Mouse (Mus musculus) lung, postnatal 0 days (tissue): Measurements from ENCODE around the gene Nme2. TPM values are rescaled to one million over a fixed set of nuclear protein-coding genes. Genes with fewer than 3 reads are reported as not detected.
A peak's percentile ranks its signal among the peaks of the same experiment; 100 is the strongest.

Experiments
- ATAC-seq: fragments of 200-750 bp; cut with Nextera tagmentation; 2 replicates; pipeline ENCODE4 v1.8.0; 2017; ENCODE audit warnings: moderate library complexity
- DNase-seq: peaks from one replicate; pipeline ENCODE4 v3.0.0-alpha.2; 2016; ENCODE audit warnings: low spot score
- H3K27ac ChIP-seq: fragments of 300-500 bp; sonication (generic); 2 replicates; pipeline ENCODE4 v1.5.1; 2014; ENCODE audit warnings: antibody characterized with exemption, mild to moderate bottlenecking, low read length, mixed read lengths
- H3K27me3 ChIP-seq: fragments of 300-500 bp; sonication (generic); replicated peaks from 2 replicates; pipeline ENCODE4 v1.6.1; 2014; ENCODE audit warnings: low read length, mixed read lengths; ENCODE audit not compliant: insufficient read depth
- H3K36me3 ChIP-seq: fragments of 300-500 bp; sonication (generic); 2 replicates; pipeline ENCODE4 v1.6.1; 2014; ENCODE audit warnings: low read length, mixed read lengths; ENCODE audit not compliant: insufficient read depth
- H3K4me1 ChIP-seq: fragments of 300-500 bp; sonication (generic); 2 replicates; pipeline ENCODE4 v1.6.1; 2014; ENCODE audit warnings: antibody characterized with exemption, low read depth, low read length, mixed read lengths; ENCODE audit not compliant: insufficient read depth
- H3K4me2 ChIP-seq: fragments of 300-500 bp; sonication (generic); replicated peaks from 2 replicates; pipeline ENCODE4 v1.6.1; 2014; ENCODE audit warnings: low read depth, mild to moderate bottlenecking, low read length, moderate library complexity, mixed read lengths
- H3K4me3 ChIP-seq: fragments of 300-500 bp; sonication (generic); 2 replicates; pipeline ENCODE4 v1.5.1; 2014; ENCODE audit warnings: low read depth, low read length
- H3K9ac ChIP-seq: fragments of 300-500 bp; sonication (generic); replicated peaks from 2 replicates; pipeline ENCODE4 v1.6.1; 2014; ENCODE audit warnings: low read depth, mild to moderate bottlenecking
- H3K9me3 ChIP-seq: fragments of 300-500 bp; sonication (generic); 2 replicates; pipeline ENCODE4 v1.6.1; 2016; ENCODE audit warnings: low read length, mixed read lengths
- CTCF ChIP-seq: IDR thresholded peaks from 2 replicates; pipeline ENCODE4 v1.5.1; 2016; ENCODE audit warnings: antibody characterized with exemption, mild to moderate bottlenecking
- EP300 ChIP-seq: IDR thresholded peaks from 2 replicates; pipeline ENCODE4 v1.6.1; 2016; ENCODE audit warnings: antibody characterized with exemption, mild to moderate bottlenecking, control low read depth
- WGBS: fragments of 180-500 bp; shearing (Covaris S2); extraction: QIAGEN DNeasy Blood & Tissue Kit; methylation state at CpG from one replicate; pipeline ENCODE4 v1.1.7; 2014; 5-methylcytosine and 5-hydroxymethylcytosine counted together
- polyA plus RNA-seq: library from polyadenylated mRNA; unstranded; fragments of >200 nt; fragmentation: Nextera tagmentation; extraction: Ambion mirVana; gene quantifications from 2 replicates; pipeline ENCODE4 v1.2.1, GENCODE M21; 2015

Nme2 gene
- polyA plus RNA-seq, 1 experiment from 2014 or later: 280 TPM

DNA sequence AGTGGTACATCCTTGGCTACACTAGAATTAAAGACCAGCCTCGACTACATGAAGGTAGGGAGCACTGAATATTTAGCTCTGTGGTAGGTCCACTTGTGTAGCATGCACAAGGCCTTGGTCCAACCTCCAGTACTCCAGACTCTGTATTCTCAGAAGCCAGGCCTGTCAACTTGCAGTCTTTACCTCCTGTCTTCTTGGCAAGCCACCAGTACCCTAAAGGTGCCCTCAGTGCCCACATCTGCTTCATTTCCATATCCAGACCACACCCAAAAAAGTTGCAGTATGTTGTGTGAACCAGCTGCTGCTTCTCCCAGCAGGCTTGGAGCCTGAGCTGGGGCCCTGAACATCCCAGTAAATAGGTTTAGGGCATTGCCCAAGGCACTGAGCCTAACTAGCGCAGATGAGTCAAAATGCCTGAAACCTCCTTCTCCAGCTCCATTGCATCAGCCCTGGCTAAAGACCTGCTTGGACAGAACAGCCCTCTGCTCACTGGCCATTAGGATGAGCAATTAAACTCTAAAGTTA is 1.0 kb upstream of the Nme2 start:
- TF ChIP-seq CTCF: no peak
- no peak for TF ChIP-seq EP300
- no peak overlapping the region for H3K27ac ChIP-seq

DNA sequence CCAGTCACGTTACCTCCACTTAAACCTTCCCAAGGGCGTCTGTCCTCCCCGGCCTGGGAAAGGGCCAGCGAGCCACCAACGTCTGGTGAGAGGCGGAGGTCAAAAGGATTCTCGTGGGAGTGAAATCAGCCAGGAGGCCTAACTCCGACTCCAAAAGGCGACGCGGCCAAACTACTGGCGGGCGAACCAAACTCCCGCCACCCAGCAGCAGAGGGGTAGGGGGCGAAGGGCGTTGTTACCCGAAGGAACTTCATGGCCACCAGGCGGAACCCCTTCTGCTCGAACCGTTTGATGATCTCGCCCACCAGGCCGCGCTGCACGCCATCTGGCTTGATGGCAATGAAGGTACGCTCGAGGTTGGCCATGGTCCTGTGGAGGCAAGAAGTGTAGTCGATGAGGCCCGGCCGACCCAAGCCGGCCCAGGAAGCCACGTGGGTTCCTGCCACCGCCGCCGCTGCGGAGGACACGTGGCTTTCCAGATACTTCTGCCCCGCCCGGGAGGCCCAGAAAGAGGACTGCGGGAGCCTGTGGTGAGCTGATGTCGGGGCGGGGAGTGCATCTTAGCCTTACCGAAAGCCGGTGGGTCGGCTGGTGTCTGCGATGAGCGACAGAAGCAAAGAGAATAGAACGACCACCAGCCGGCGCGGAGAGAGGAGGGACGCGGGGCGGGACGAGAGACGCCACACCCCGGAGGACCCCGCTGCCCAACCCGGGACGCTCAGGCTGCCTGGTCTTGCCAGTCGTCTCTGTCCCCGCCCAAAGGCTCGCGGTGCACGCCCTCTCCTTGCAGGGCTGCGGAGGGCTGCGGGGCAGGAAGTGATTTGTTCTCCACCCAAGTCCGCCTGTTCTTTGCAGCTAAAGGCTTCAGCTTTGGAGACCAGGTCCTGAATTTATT is 556 bp downstream of the Nme2 start:
- TF ChIP-seq CTCF (peak; percentile 60), EP300 (no peak)
- ATAC-seq (peak; percentile 99), DNase-seq (peak; percentile 98)
- Histone ChIP-seq H3K36me3 (no peaks in the 10 kb centered on the region; the same call in 1 of the 2 replicates), H3K27me3 (no peaks in the 10 kb centered on the region), H3K9ac (peak overlapping the region; percentile 60), H3K27ac (peak overlapping the region; percentile 90), H3K9me3 (no peaks in the 10 kb centered on the region), H3K4me1 (peaks cover 5% of the 10 kb centered on the region; the same call in 1 of the 2 replicates), H3K4me3 (peak overlapping the region; percentile 64), H3K4me2 (peak overlapping the region; percentile 87)
- WGBS: under 1% methylated on average over 65 of the region's 67 CpGs

More for the DNA sequence above, 1.0 kb upstream of the Nme2 start:
- Histone ChIP-seq H3K4me3 (no peak overlapping the region), H3K27me3 (no peaks in the 10 kb centered on the region), H3K9ac (no peak overlapping the region), H3K9me3 (no peaks in the 10 kb centered on the region), H3K4me2 (no peak overlapping the region), H3K36me3 (no peaks in the 10 kb centered on the region; the same call in 1 of the 2 replicates), H3K4me1 (peaks cover 5% of the 10 kb centered on the region; the same call in 1 of the 2 replicates)
- DNase-seq: no peak
- WGBS: 86% methylated on average over 2 of the region's 2 CpGs
- ATAC-seq: no peak

DNA sequence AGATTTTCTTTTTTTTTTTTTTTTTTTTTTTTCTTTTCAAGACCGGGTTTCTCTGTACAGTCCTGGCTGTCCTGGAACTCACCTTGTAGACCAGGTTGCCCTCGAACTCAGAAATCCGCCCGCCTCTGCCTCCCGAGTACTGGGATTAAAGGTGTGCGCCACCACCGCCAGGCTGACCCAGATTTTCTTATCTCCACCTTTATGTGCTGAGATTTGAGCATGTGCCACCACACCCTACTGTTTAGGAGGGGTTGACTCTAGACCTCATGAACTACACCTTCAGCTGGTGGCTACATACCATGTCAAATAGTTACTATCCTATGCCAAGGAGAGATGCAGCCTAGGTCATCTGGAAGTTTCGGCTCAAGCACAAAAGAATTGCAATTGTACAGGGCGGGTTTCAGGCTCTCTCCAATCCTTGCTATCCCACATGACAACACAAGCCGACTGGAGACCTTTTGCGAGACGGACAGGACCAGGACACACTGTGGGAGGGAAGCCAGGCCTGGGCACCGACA is 1.3 kb downstream of the Nme2 start:
- TF ChIP-seq EP300: no peak
- TF ChIP-seq CTCF: no peak
- DNase-seq: no peak
- Histone ChIP-seq H3K9me3 (no peaks in the 10 kb centered on the region), H3K27ac (peak overlapping the region; percentile 90), H3K36me3 (no peaks in the 10 kb centered on the region), H3K4me3 (peak overlapping the region; percentile 64), H3K9ac (peak overlapping the region; percentile 60), H3K4me1 (peaks cover 5% of the 10 kb centered on the region; the same call in 1 of the 2 replicates), H3K27me3 (no peaks in the 10 kb centered on the region), H3K4me2 (peak overlapping the region; percentile 87)
- WGBS: 37% methylated on average over 13 of the region's 13 CpGs
- no peak for ATAC-seq

- Histone ChIP-seq H3K4me3 (no peak overlapping the region), H3K4me1 (peaks cover 5% of the 10 kb centered on the region; the same call in 1 of the 2 replicates), H3K4me2 (no peak overlapping the region), H3K36me3 (no peaks in the 10 kb centered on the region), H3K27me3 (no peaks in the 10 kb centered on the region), H3K27ac (no peak overlapping the region), H3K9ac (no peak overlapping the region), H3K9me3 (no peaks in the 10 kb centered on the region)
- 30% methylated on average over 5 of the region's 5 CpGs for WGBS
- DNase-seq (no peak), ATAC-seq (no peak)
- TF ChIP-seq CTCF (no peak), EP300 (no peak)
Measured at GRCm38 (mm10) chr11:93952376-93952775, 3.7 kb downstream of the Nme2 start.

GRCm38 (mm10) chr11:93950045-93950444 is 6.0 kb downstream of the Nme2 start:
- no peak overlapping the region for H3K4me2 ChIP-seq
- WGBS: 93% methylated on average over 1 of the region's 1 CpGs
- ATAC-seq: no peak
- no peaks in the 10 kb centered on the region for H3K27me3 ChIP-seq
- H3K4me3 ChIP-seq: no peak overlapping the region
- TF ChIP-seq EP300: no peak
- no peak for TF ChIP-seq CTCF
- H3K9ac ChIP-seq: no peak overlapping the region
- no peak overlapping the region for H3K27ac ChIP-seq
- no peaks in the 10 kb centered on the region for H3K36me3 ChIP-seq
- DNase-seq: no peak
- H3K4me1 ChIP-seq: no peaks in the 10 kb centered on the region
- no peaks in the 10 kb centered on the region for H3K9me3 ChIP-seq

- no peaks in the 10 kb centered on the region for H3K9me3 ChIP-seq
- H3K9ac ChIP-seq: no peak overlapping the region
- no peaks in the 10 kb centered on the region for H3K4me1 ChIP-seq
- H3K4me3 ChIP-seq: no peak overlapping the region
- no peak overlapping the region for H3K27ac ChIP-seq
- no peak for ATAC-seq
- no peak for TF ChIP-seq EP300
- TF ChIP-seq CTCF: no peak
- DNase-seq: no peak
- no peaks in the 10 kb centered on the region for H3K36me3 ChIP-seq
- WGBS: 86% methylated on average over 9 of the region's 9 CpGs
- H3K27me3 ChIP-seq: no peaks in the 10 kb centered on the region
- H3K4me2 ChIP-seq: no peak overlapping the region
Measured at GRCm38 (mm10) chr11:93948887-93949567, 7.0 kb downstream of the Nme2 start.
